Mouse (Mus musculus): ENCODE results near the gene Zscan4-ps1. TPM values are rescaled to one million over a fixed set of nuclear protein-coding genes. Genes with fewer than 3 reads are reported as not detected.

Gene Zscan4-ps1
- not detected for polyA plus RNA-seq (2014; fragmentation: Illumina TruSeq; extraction: RNeasy Lipid Tissue Mini Kit (QIAGEN cat#74804); ENCODE audit: low read depth, low replicate concordance)

DNA sequence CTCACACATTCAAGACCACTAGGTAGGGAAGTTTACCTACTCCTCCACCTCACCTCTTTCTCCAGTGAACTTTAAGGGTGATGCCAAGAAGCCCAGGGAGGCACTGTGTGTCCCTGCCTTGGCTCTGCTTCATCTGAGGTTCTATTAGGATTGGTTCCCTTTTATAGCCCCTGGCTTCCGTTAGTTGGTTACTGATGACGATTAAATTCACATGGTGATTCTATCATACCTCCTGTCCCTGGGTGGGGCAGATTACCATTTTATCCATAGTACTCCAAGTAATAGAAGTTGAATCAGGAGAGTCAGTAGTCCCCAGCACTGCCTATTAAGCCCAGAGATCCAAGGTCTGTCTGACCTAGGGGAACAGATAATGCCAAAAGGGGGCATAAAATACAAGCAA is at the start of gene Zscan4-ps1:
Gene Zscan4-ps1, minus strand, starts transcription at position 101 of the 400 bp plus-strand sequence.

Other genes starting within 250 kb of the Zscan4-ps1 start
- gene Zscan4b, start 164.6 kb downstream of the Zscan4-ps1 start, polyA plus RNA-seq (2014; fragmentation: Illumina TruSeq; extraction: RNeasy Lipid Tissue Mini Kit (QIAGEN cat#74804); ENCODE audit: low read depth, low replicate concordance), result not detected
- gene Zscan4c, start 63.9 kb downstream of the Zscan4-ps1 start, polyA plus RNA-seq (2014; fragmentation: Illumina TruSeq; extraction: RNeasy Lipid Tissue Mini Kit (QIAGEN cat#74804); ENCODE audit: low read depth, low replicate concordance), result not detected
- gene Zscan4d, start 96.5 kb upstream of the Zscan4-ps1 start, polyA plus RNA-seq (2014; fragmentation: Illumina TruSeq; extraction: RNeasy Lipid Tissue Mini Kit (QIAGEN cat#74804); ENCODE audit: low read depth, low replicate concordance), result not detected
- not detected for gene Zscan4e, start 241.0 kb upstream of the Zscan4-ps1 start, polyA plus RNA-seq (2014; fragmentation: Illumina TruSeq; extraction: RNeasy Lipid Tissue Mini Kit (QIAGEN cat#74804); ENCODE audit: low read depth, low replicate concordance)